Mouse (Mus musculus): ENCODE results near the gene Cpne7. TPM values are rescaled to one million over a fixed set of nuclear protein-coding genes. Genes with fewer than 3 reads are reported as not detected.

Cpne7 gene
- total RNA-seq, 2 experiments from 2014 or later, result 0.13 to 0.20 TPM

- H3K4me3 ChIP-seq, result peak overlapping the region; percentile 41
- no peak for TF ChIP-seq CTCF (IDR thresholded peaks at IDR 0.05)
- H3K27ac ChIP-seq, result no peak overlapping the region
- peak; percentile 72 for DNase-seq
- intact Hi-C loops (cut with DNase I), result no loop called here
Measured at GRCm38 (mm10) chr8:123126193-123126816, 9.1 kb downstream of the Cpne7 start.

- H3K27ac ChIP-seq, result peak overlapping the region; percentile 35; the same call in 1 of the 2 replicates
- intact Hi-C loops (cut with DNase I), result no loop called here
- no peak overlapping the region for H3K4me3 ChIP-seq
- DNase-seq, result no peak
- no peak for TF ChIP-seq CTCF (IDR thresholded peaks at IDR 0.05)
Measured at GRCm38 (mm10) chr8:123131041-123131440, 13.9 kb downstream of the Cpne7 start.

- no peak; the same call in 1 of the 2 replicates for TF ChIP-seq CTCF (IDR thresholded peaks at IDR 0.05)
- no peak for DNase-seq
- intact Hi-C loops (cut with DNase I), result no loop called here
- Histone ChIP-seq H3K27ac (no peak overlapping the region), H3K4me3 (no peak overlapping the region)
Measured at GRCm38 (mm10) chr8:123132953-123133352, 15.8 kb downstream of the Cpne7 start.

- no peak for TF ChIP-seq CTCF (IDR thresholded peaks at IDR 0.05)
Measured at GRCm38 (mm10) chr8:123134149-123134713, 17.1 kb downstream of the Cpne7 start.

GRCm38 (mm10) chr8:123135406-123135805 lies 18.2 kb downstream of the Cpne7 start:
- H3K27ac ChIP-seq, result peak overlapping the region; percentile 24; the same call in 1 of the 2 replicates
- intact Hi-C loops (cut with DNase I), result no loop called here
- TF ChIP-seq CTCF (IDR thresholded peaks at IDR 0.05), result no peak
- H3K4me3 ChIP-seq, result no peak overlapping the region
- DNase-seq, result no peak

More at GRCm38 (mm10) chr8:123134149-123134713, 17.1 kb downstream of the Cpne7 start:
- intact Hi-C loops (cut with DNase I), result no loop called here
- DNase-seq, result peak; percentile 49
- Histone ChIP-seq H3K27ac (no peak overlapping the region), H3K4me3 (no peak overlapping the region)

- TF ChIP-seq CTCF (IDR thresholded peaks at IDR 0.05), result no peak
- H3K4me3 ChIP-seq, result no peak overlapping the region
- no peak for DNase-seq
- intact Hi-C loops (cut with DNase I), result no loop called here
- H3K27ac ChIP-seq, result peak overlapping the region; percentile 24; the same call in 1 of the 2 replicates
Measured at GRCm38 (mm10) chr8:123135806-123136205, 18.6 kb downstream of the Cpne7 start.

- intact Hi-C loops (cut with DNase I), result no loop called here
- Histone ChIP-seq H3K4me3 (no peak overlapping the region), H3K27ac (peak overlapping the region; percentile 21; the same call in 1 of the 2 replicates)
- DNase-seq, result no peak
- no peak for TF ChIP-seq CTCF (IDR thresholded peaks at IDR 0.05)
Measured at GRCm38 (mm10) chr8:123136287-123136686, 19.1 kb downstream of the Cpne7 start.

GRCm38 (mm10) chr8:123137645-123138077 lies 20.5 kb downstream of the Cpne7 start:
- H3K27ac ChIP-seq, result peak overlapping the region; percentile 16; the same call in 1 of the 2 replicates
- intact Hi-C loops (cut with DNase I), result no loop called here
- no peak for TF ChIP-seq CTCF (IDR thresholded peaks at IDR 0.05)
- H3K4me3 ChIP-seq, result no peak overlapping the region
- DNase-seq, result no peak

- Histone ChIP-seq H3K27ac (no peak overlapping the region), H3K4me3 (no peak overlapping the region)
- DNase-seq, result no peak
- no peak for TF ChIP-seq CTCF (IDR thresholded peaks at IDR 0.05)
- intact Hi-C loops (cut with DNase I), result no loop called here
Measured at GRCm38 (mm10) chr8:123138741-123139140, 21.6 kb downstream of the Cpne7 start.

GRCm38 (mm10) chr8:123141741-123142462 lies 24.7 kb downstream of the Cpne7 start:
- no peak for TF ChIP-seq CTCF (IDR thresholded peaks at IDR 0.05)
- intact Hi-C loops (cut with DNase I), result no loop called here
- Histone ChIP-seq H3K27ac (peak overlapping the region; percentile 59), H3K4me3 (no peak overlapping the region)
- peak; percentile 64 for DNase-seq

- peak; percentile 80 for DNase-seq
- TF ChIP-seq CTCF (IDR thresholded peaks at IDR 0.05), result peak; percentile 58
- no peak overlapping the region for H3K4me3 ChIP-seq
- intact Hi-C loops (cut with DNase I), result loop anchor here (2.0 kb wide), 1 partner anchor 46 kb away; no protein-coding TSS in a partner anchor
- peak overlapping the region; percentile 63 for H3K27ac ChIP-seq
Measured at GRCm38 (mm10) chr8:123145279-123145678, 28.1 kb downstream of the Cpne7 start.

- DNase-seq, result peak; percentile 44
- Histone ChIP-seq H3K4me3 (no peak overlapping the region), H3K27ac (peak overlapping the region; percentile 63)
- no peak for TF ChIP-seq CTCF (IDR thresholded peaks at IDR 0.05)
- intact Hi-C loops (cut with DNase I), result no loop called here
Measured at GRCm38 (mm10) chr8:123146390-123146789, 29.2 kb downstream of the Cpne7 start.

GRCm38 (mm10) chr8:123150737-123151171 lies 33.6 kb downstream of the Cpne7 start:
- H3K27ac ChIP-seq, result no peak overlapping the region
- no peak for TF ChIP-seq CTCF (IDR thresholded peaks at IDR 0.05)
- intact Hi-C loops (cut with DNase I), result no loop called here
- H3K4me3 ChIP-seq, result no peak overlapping the region
- DNase-seq, result no peak

Measured in gastrocnemius, adult 2 months (tissue).